Mouse (Mus musculus) heart, postnatal 10 days (tissue): Measurements from ENCODE around the gene Hibch. TPM values are rescaled to one million over a fixed set of nuclear protein-coding genes. Genes with fewer than 3 reads are reported as not detected.

Experiments used
- total RNA-seq, 2 experiments: library from RNA; stranded (reverse); gene quantifications; 2 replicates each; pipeline ENCODE4 v1.2.3; 2021

Gene Hibch
- total RNA-seq, 2 experiments from 2014 or later: 62.1 to 63.6 TPM

Other genes starting within 250 kb of the Hibch start
- gene Nemp2, start 214.2 kb upstream of the Hibch start, total RNA-seq: 1 to 10 TPM; 2.2 to 2.3 TPM
- gene Mfsd6, start 117.5 kb upstream of the Hibch start, total RNA-seq: 10 to 100 TPM; 16.6 to 18.2 TPM
- 10 to 100 TPM; 23.0 to 25.8 TPM for gene Inpp1, start 27.2 kb upstream of the Hibch start, total RNA-seq
- 1 to 10 TPM; 1.8 to 2.1 TPM for gene 1700019D03Rik, start 175.2 kb downstream of the Hibch start, total RNA-seq
- not detected for gene Mstn, start 216.7 kb downstream of the Hibch start, total RNA-seq